Mouse (Mus musculus) midbrain, postnatal 0 days (tissue): Measurements from ENCODE around the gene Oser1. TPM values are rescaled to one million over a fixed set of nuclear protein-coding genes. Genes with fewer than 3 reads are reported as not detected.

Experiments
- ATAC-seq: fragments of 200-750 bp; cut with Nextera tagmentation; 2 replicates; pipeline ENCODE4 v1.8.0; 2017; ENCODE audit warnings: moderate number of reproducible peaks, mild to moderate bottlenecking, moderate TSS enrichment, moderate library complexity; ENCODE audit not compliant: low FRiP score
- DNase-seq: peaks from one replicate; pipeline ENCODE4 v3.0.0-alpha.2; 2015; ENCODE audit warnings: low spot score
- H3K27ac ChIP-seq: fragments of 300-500 bp; sonication (generic); 2 replicates; pipeline ENCODE4 v1.5.1; 2014; ENCODE audit warnings: low read depth, mild to moderate bottlenecking, low read length, mixed read lengths
- H3K27me3 ChIP-seq: fragments of 300-500 bp; sonication (generic); 2 replicates; pipeline ENCODE4 v1.6.1; 2014; ENCODE audit warnings: low read length, control low read depth, mixed read lengths; ENCODE audit not compliant: insufficient read depth
- H3K36me3 ChIP-seq: fragments of 300-500 bp; sonication (generic); 2 replicates; pipeline ENCODE4 v1.6.1; 2014; ENCODE audit warnings: low read length, control low read depth, mixed read lengths; ENCODE audit not compliant: insufficient read depth
- H3K4me1 ChIP-seq: fragments of 300-500 bp; sonication (generic); 2 replicates; pipeline ENCODE4 v1.6.1; 2014; ENCODE audit warnings: mild to moderate bottlenecking, control low read depth, antibody characterized with exemption, low read length, mixed read lengths; ENCODE audit not compliant: insufficient read depth
- H3K4me2 ChIP-seq: fragments of 300-500 bp; sonication (generic); 2 replicates; pipeline ENCODE4 v1.6.1; 2014; ENCODE audit warnings: low read depth, mild to moderate bottlenecking, low read length, mixed read lengths; ENCODE audit not compliant: poor library complexity, severe bottlenecking
- H3K4me3 ChIP-seq: fragments of 300-500 bp; sonication (generic); 2 replicates; pipeline ENCODE4 v1.5.1; 2014; ENCODE audit warnings: low read depth, mild to moderate bottlenecking, low read length, moderate library complexity
- H3K9ac ChIP-seq: fragments of 300-500 bp; sonication (generic); replicated peaks from 2 replicates; pipeline ENCODE4 v1.6.1; 2014; ENCODE audit warnings: mild to moderate bottlenecking, low read length, moderate library complexity, mixed read lengths; ENCODE audit not compliant: poor library complexity, severe bottlenecking
- H3K9me3 ChIP-seq: fragments of 300-500 bp; sonication (generic); 2 replicates; pipeline ENCODE4 v1.6.1; 2016; ENCODE audit warnings: low read length, control low read depth
- CTCF ChIP-seq: IDR thresholded peaks from 2 replicates; pipeline ENCODE4 v1.5.1; 2016; ENCODE audit warnings: antibody characterized with exemption, mild to moderate bottlenecking
- WGBS: fragments of 180-500 bp; shearing (Covaris S2); extraction: QIAGEN DNeasy Blood & Tissue Kit; methylation state at CpG from one replicate; pipeline ENCODE4 v1.1.7; 2014; 5-methylcytosine and 5-hydroxymethylcytosine counted together
- polyA plus RNA-seq: library from polyadenylated mRNA; unstranded; fragments of >200 nt; fragmentation: Nextera tagmentation; extraction: Ambion mirVana; gene quantifications from 2 replicates; pipeline ENCODE4 v1.2.1, GENCODE M21; 2015
- total RNA-seq: library from RNA; depleted of rRNA; stranded (reverse); fragments of >200 nt; gene quantifications from 2 replicates; pipeline ENCODE4 v1.2.3, GENCODE M21; 2014

Oser1 gene
- total and polyA plus RNA-seq, 2 experiments from 2014 or later: 29.9 to 63.8 TPM

- no peak overlapping the region for H3K4me2 ChIP-seq
- no peak for ATAC-seq
- H3K4me1 ChIP-seq: no peaks in the 10 kb centered on the region
These were observed 27.4 kb downstream of the Oser1 start for GRCm38 (mm10) chr2:163397071-163397470.

GRCm38 (mm10) chr2:163394977-163395376 is 29.5 kb downstream of the Oser1 start:
- H3K4me2 ChIP-seq: no peak overlapping the region
- no peaks in the 10 kb centered on the region for H3K36me3 ChIP-seq
- DNase-seq (no peak), ATAC-seq (no peak)
- no peaks in the 10 kb centered on the region for H3K4me1 ChIP-seq
- H3K4me3 ChIP-seq: no peak overlapping the region
- WGBS: 74% methylated on average over 6 of the region's 6 CpGs
- no peak for TF ChIP-seq CTCF
- H3K27ac ChIP-seq: no peak overlapping the region
- no peaks in the 10 kb centered on the region for H3K27me3 ChIP-seq
- H3K9me3 ChIP-seq: no peaks in the 10 kb centered on the region
- H3K9ac ChIP-seq: no peak overlapping the region

More at GRCm38 (mm10) chr2:163397071-163397470, 27.4 kb downstream of the Oser1 start:
- H3K36me3 ChIP-seq: no peaks in the 10 kb centered on the region
- DNase-seq: no peak
- no peak for TF ChIP-seq CTCF
- no peak overlapping the region for H3K9ac ChIP-seq
- H3K27me3 ChIP-seq: no peaks in the 10 kb centered on the region
- no peak overlapping the region for H3K4me3 ChIP-seq
- WGBS: 91% methylated on average over 19 of the region's 19 CpGs
- H3K27ac ChIP-seq: no peak overlapping the region
- no peaks in the 10 kb centered on the region for H3K9me3 ChIP-seq

GRCm38 (mm10) chr2:163393976-163394375 is 30.5 kb downstream of the Oser1 start:
- H3K36me3 ChIP-seq: no peaks in the 10 kb centered on the region
- H3K4me2 ChIP-seq: no peak overlapping the region
- 75% methylated on average over 6 of the region's 6 CpGs for WGBS
- DNase-seq: no peak
- no peak for TF ChIP-seq CTCF
- H3K27ac ChIP-seq: no peak overlapping the region
- H3K4me1 ChIP-seq: no peaks in the 10 kb centered on the region
- H3K4me3 ChIP-seq: no peak overlapping the region
- ATAC-seq: no peak
- no peak overlapping the region for H3K9ac ChIP-seq
- no peaks in the 10 kb centered on the region for H3K27me3 ChIP-seq
- no peaks in the 10 kb centered on the region for H3K9me3 ChIP-seq

- Histone ChIP-seq H3K9me3 (no peaks in the 10 kb centered on the region), H3K4me1 (no peaks in the 10 kb centered on the region), H3K27me3 (no peaks in the 10 kb centered on the region), H3K9ac (no peak overlapping the region), H3K4me2 (no peak overlapping the region), H3K36me3 (no peaks in the 10 kb centered on the region), H3K4me3 (no peak overlapping the region), H3K27ac (no peak overlapping the region)
- TF ChIP-seq CTCF: no peak
- 94% methylated on average over 10 of the region's 10 CpGs for WGBS
- no peak for DNase-seq
- no peak for ATAC-seq
These were observed 31.3 kb downstream of the Oser1 start for GRCm38 (mm10) chr2:163393241-163393640.

GRCm38 (mm10) chr2:163392436-163392835 is 32.1 kb downstream of the Oser1 start:
- no peak overlapping the region for H3K4me3 ChIP-seq
- ATAC-seq (no peak), DNase-seq (no peak)
- H3K27ac ChIP-seq: no peak overlapping the region
- H3K4me2 ChIP-seq: no peak overlapping the region
- H3K4me1 ChIP-seq: no peaks in the 10 kb centered on the region
- H3K27me3 ChIP-seq: no peaks in the 10 kb centered on the region
- no peaks in the 10 kb centered on the region for H3K36me3 ChIP-seq
- H3K9ac ChIP-seq: no peak overlapping the region
- H3K9me3 ChIP-seq: no peaks in the 10 kb centered on the region
- TF ChIP-seq CTCF: no peak
- WGBS: 79% methylated on average over 6 of the region's 6 CpGs

- TF ChIP-seq CTCF: no peak
- 84% methylated on average over 15 of the region's 15 CpGs for WGBS
These were observed 37.9 kb downstream of the Oser1 start for GRCm38 (mm10) chr2:163386423-163387190.

More at GRCm38 (mm10) chr2:163386423-163387190, 37.9 kb downstream of the Oser1 start:
- Histone ChIP-seq H3K4me1 (no peaks in the 10 kb centered on the region), H3K27ac (no peak overlapping the region), H3K9me3 (no peaks in the 10 kb centered on the region), H3K4me3 (no peak overlapping the region), H3K36me3 (no peaks in the 10 kb centered on the region), H3K4me2 (no peak overlapping the region), H3K9ac (no peak overlapping the region), H3K27me3 (no peaks in the 10 kb centered on the region)
- ATAC-seq: no peak
- DNase-seq: no peak
